Comparison of ENCODE assay signal across 16 mouse cellular contexts in the genomic region with DNA sequence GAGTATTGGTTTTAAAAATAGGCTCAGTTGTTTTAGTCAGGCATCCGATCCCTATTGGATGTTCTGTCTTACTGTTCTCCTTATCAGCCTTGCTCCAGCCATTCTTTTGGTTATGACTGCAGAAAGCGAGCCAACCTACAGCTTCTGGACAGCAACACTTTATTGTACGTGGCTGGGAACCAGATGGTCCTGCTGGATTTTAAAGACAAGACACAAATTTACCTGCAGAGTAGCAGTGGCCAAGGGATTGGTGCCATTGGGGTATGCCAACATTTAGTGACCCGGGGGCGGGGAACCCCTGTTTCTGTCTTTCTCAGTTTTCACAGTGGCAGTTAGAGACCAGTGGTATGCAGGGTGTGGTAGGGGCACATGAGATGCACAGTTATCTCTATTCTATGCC. TPM values are rescaled to one million over a fixed set of nuclear protein-coding genes. Genes with fewer than 3 reads are reported as not detected.
DNase-seq lines count a peak whose midpoint lies in the region.
"Had no signal": no experiment of that assay in that cellular context is flagged by ENCODE, and none has a peak within 500 bp of the region (broad histone marks: within the 10 kb centered on the region; RNA-seq: fewer than 3 reads in every experiment).

No protein-coding gene starts in this region.

- DNase-seq in cerebellum, adult 18-20 months = peak; percentile 14 to 23
- DNase-seq in cerebellum, postnatal 4 days (ENCODE audit: low spot score in 2 of 2) = no peak
- peak; percentile 14 for DNase-seq in brain, adult 2 months (ENCODE audit: low read depth, low spot score)
- peak; percentile 29 for DNase-seq in cerebellum, adult 9-11 months
- peak; percentile 31 to 41 for DNase-seq in cerebellum, postnatal 36 days
- DNase-seq in natural killer cell, adult 2 months (ENCODE audit: low spot score in 2 of 2) = no peak
- DNase-seq in layer of hippocampus, postnatal 10 days (ENCODE audit: low spot score in 2 of 2) = no peak
- DNase-seq: adrenal gland, postnatal 10 days; forebrain, postnatal 0 days; gastrocnemius, postnatal 36 days; heart, adult 18-20 months; heart, postnatal 10 days; kidney, adult 11 months had no signal

RNA-seq across cellular contexts. Expression of a gene that starts 12.6 kb away (rescaled TPM):
- 10 to 100 TPM; 10.4 to 12.2 TPM for total RNA-seq in layer of hippocampus, postnatal 10 days (2021)
- total RNA-seq: gastrocnemius, adult 8-10 months; gastrocnemius, postnatal 36 days; heart, postnatal 10 days; hematopoietic stem cell, adult 5-6 weeks; MEL had no signal

Comparison
In these comparisons a context has a peak if more than half of its experiments do, and no peak if none do; other contexts are left out.
1. DNase-seq: peak in cerebellum, adult 18-20 months (2 of 2), brain, adult 2 months (single experiment), cerebellum, adult 9-11 months (single experiment) and cerebellum, postnatal 36 days (2 of 2); none in cerebellum, postnatal 4 days (0 of 2), natural killer cell, adult 2 months (0 of 2) and layer of hippocampus, postnatal 10 days (0 of 2).